Mouse (Mus musculus): ENCODE measurements at regions not wholly inside any gene's neighbourhood (a gene's known extent, or its start where the extent isn't known, plus 50 kb on each side); places are given as distances from the start of the nearest gene placed in this dataset.

DNA sequence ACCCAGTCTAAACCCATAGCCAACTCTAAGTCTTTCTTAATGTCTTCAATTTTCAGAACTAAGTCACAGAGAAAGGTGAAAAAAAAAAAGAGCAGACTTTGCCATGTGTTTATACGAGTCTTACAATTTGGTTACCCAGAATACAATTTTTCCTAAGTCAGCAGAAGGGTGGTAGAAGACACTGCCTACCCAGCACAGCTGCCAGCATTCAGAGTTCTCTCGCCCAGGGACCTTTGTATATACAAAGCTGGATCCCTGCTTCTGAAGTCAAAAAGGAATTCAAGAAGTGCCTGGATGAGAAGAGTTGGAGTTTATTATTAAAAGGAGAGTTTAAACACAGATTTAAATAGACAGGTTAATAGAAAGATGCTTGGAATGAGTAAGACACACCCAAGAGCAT, 143.2 kb upstream of the Mylip start:
- H3K36me3 ChIP-seq (ENCODE audit: control insufficient read depth, insufficient read depth, low read length), result no peaks in the 10 kb centered on the region
- no peak overlapping the region for H3K27ac ChIP-seq (ENCODE audit: control insufficient read depth, insufficient read depth, low read length)
- H3K4me1 ChIP-seq (replicated peaks; ENCODE audit: control insufficient read depth, insufficient read depth, low read length), result no peaks in the 10 kb centered on the region
- WGBS, result 84% methylated on average over 2 of the region's 2 CpGs
- no peaks in the 10 kb centered on the region for H3K27me3 ChIP-seq (ENCODE audit: control insufficient read depth, insufficient read depth, low read length)
- TF ChIP-seq POLR2A (IDR thresholded peaks at IDR 0.05; ENCODE audit: control insufficient read depth, extremely low read depth, insufficient read depth, low read length, poor library complexity), result no peak
- no peak overlapping the region for H3K4me3 ChIP-seq (ENCODE audit: control insufficient read depth, insufficient read depth, low read length)
- no peak for DNase-seq

DNA sequence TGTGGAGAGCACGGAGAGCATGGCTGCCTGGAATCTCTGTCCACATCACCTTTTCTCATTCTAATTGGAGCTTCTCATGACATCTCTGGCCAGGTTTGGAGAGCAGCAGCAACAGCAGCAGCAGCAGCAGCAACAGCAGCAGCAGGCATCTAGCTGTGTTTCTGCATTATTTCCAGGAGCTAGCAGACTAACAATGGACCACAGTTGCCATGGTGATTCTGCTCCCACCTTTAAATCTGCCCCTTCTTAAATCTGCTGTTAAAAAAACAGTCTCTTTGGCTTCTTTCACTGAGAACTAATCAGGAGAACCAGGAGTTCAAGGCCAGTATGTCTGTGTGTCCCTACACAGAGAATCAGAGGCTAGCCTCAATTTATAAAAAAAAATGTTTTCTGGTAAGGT, 139.5 kb upstream of the Mylip start:
- no peak overlapping the region for H3K27ac ChIP-seq (ENCODE audit: control insufficient read depth, insufficient read depth, low read length)
- no peak overlapping the region for H3K4me3 ChIP-seq (ENCODE audit: control insufficient read depth, insufficient read depth, low read length)
- no peak for DNase-seq
- H3K4me1 ChIP-seq (replicated peaks; ENCODE audit: control insufficient read depth, insufficient read depth, low read length), result no peaks in the 10 kb centered on the region
- TF ChIP-seq POLR2A (IDR thresholded peaks at IDR 0.05; ENCODE audit: control insufficient read depth, extremely low read depth, insufficient read depth, low read length, poor library complexity) (no peak), CTCF (IDR thresholded peaks at IDR 0.05; ENCODE audit: borderline replicate concordance, control insufficient read depth, extremely low read depth, insufficient read depth, low read length, poor library complexity) (no peak)
- H3K36me3 ChIP-seq (ENCODE audit: control insufficient read depth, insufficient read depth, low read length), result no peaks in the 10 kb centered on the region
- H3K27me3 ChIP-seq (ENCODE audit: control insufficient read depth, insufficient read depth, low read length), result no peaks in the 10 kb centered on the region
- 92% methylated on average over 1 of the region's 1 CpGs for WGBS

DNA sequence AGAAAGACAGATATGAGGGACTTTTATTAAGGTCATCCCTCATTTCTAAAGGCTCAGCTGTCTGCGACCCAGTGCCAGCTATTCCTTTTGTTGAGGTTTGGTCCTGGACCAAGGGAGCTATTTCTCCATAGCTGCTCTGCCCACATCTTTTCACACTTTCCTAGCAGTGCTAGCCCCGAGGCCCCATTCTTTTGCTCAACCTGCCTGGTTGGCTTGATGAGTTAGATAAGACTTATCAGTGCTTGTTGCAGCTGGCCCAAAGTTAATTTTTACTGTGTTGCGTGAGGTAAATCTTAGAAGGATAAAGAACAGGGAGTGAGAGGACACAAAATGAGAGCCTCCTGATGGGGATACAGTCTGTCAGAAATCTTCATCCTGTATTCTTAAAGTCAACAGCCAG, 138.5 kb upstream of the Mylip start:
- H3K27me3 ChIP-seq (ENCODE audit: control insufficient read depth, insufficient read depth, low read length), result no peaks in the 10 kb centered on the region
- no peak overlapping the region for H3K4me3 ChIP-seq (ENCODE audit: control insufficient read depth, insufficient read depth, low read length)
- H3K4me1 ChIP-seq (replicated peaks; ENCODE audit: control insufficient read depth, insufficient read depth, low read length), result no peaks in the 10 kb centered on the region
- TF ChIP-seq CTCF (IDR thresholded peaks at IDR 0.05; ENCODE audit: borderline replicate concordance, control insufficient read depth, extremely low read depth, insufficient read depth, low read length, poor library complexity), result no peak
- TF ChIP-seq POLR2A (IDR thresholded peaks at IDR 0.05; ENCODE audit: control insufficient read depth, extremely low read depth, insufficient read depth, low read length, poor library complexity), result no peak
- no peak overlapping the region for H3K27ac ChIP-seq (ENCODE audit: control insufficient read depth, insufficient read depth, low read length)
- 80% methylated on average over 3 of the region's 3 CpGs for WGBS
- no peak for DNase-seq
- H3K36me3 ChIP-seq (ENCODE audit: control insufficient read depth, insufficient read depth, low read length), result no peaks in the 10 kb centered on the region

DNA sequence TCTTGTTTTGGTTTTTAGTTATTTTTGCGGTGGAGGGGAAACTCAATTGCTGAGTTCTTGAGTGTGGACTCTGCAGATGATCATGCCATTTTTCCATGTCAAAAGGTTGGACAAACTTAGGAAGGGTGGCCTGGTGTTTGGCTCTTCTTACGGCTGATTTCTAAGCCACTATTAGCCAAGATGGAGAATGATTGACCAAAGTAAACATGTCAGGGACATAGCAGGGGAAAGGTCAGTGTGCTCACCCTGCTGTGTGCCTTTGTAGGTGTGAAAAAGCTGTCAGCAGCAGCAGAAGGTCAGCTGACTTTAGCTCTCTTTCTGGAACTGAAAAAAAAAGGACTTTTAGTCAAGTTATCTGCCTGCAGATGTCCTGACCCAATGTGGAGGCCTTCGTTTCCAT, 137.4 kb upstream of the Mylip start:
- no peak overlapping the region for H3K4me3 ChIP-seq (ENCODE audit: control insufficient read depth, insufficient read depth, low read length)
- no peaks in the 10 kb centered on the region for H3K27me3 ChIP-seq (ENCODE audit: control insufficient read depth, insufficient read depth, low read length)
- no peak for TF ChIP-seq POLR2A (IDR thresholded peaks at IDR 0.05; ENCODE audit: control insufficient read depth, extremely low read depth, insufficient read depth, low read length, poor library complexity)
- no peak for TF ChIP-seq CTCF (IDR thresholded peaks at IDR 0.05; ENCODE audit: borderline replicate concordance, control insufficient read depth, extremely low read depth, insufficient read depth, low read length, poor library complexity)
- H3K27ac ChIP-seq (ENCODE audit: control insufficient read depth, insufficient read depth, low read length), result no peak overlapping the region
- no peaks in the 10 kb centered on the region for H3K4me1 ChIP-seq (replicated peaks; ENCODE audit: control insufficient read depth, insufficient read depth, low read length)
- H3K36me3 ChIP-seq (ENCODE audit: control insufficient read depth, insufficient read depth, low read length), result no peaks in the 10 kb centered on the region
- WGBS, result 97% methylated on average over 3 of the region's 3 CpGs
- no peak for DNase-seq

DNA sequence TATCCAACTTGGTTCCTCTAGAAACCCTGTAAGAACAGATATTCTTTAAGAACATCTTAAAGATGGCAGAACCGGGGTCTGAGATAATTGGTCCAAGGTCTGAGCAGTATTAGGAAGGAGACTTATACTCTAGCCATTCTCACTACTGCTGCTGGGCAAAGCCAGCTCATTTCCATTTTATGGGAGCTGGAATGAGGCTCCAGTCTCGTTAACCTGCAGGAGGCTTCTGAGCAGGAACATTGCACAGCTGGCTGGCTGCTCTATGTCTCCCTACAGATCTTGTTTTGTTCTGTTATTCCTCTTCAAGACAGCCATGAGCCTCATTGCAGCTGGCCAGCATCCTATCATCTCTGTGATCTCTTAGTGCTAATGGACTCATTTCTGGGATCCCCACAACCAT, 136.3 kb upstream of the Mylip start:
- WGBS, result 87% methylated on average over 2 of the region's 2 CpGs
- no peak overlapping the region for H3K4me3 ChIP-seq (ENCODE audit: control insufficient read depth, insufficient read depth, low read length)
- DNase-seq, result no peak
- no peaks in the 10 kb centered on the region for H3K4me1 ChIP-seq (replicated peaks; ENCODE audit: control insufficient read depth, insufficient read depth, low read length)
- H3K27me3 ChIP-seq (ENCODE audit: control insufficient read depth, insufficient read depth, low read length), result no peaks in the 10 kb centered on the region
- H3K27ac ChIP-seq (ENCODE audit: control insufficient read depth, insufficient read depth, low read length), result no peak overlapping the region
- no peak for TF ChIP-seq CTCF (IDR thresholded peaks at IDR 0.05; ENCODE audit: borderline replicate concordance, control insufficient read depth, extremely low read depth, insufficient read depth, low read length, poor library complexity)
- no peak for TF ChIP-seq POLR2A (IDR thresholded peaks at IDR 0.05; ENCODE audit: control insufficient read depth, extremely low read depth, insufficient read depth, low read length, poor library complexity)
- H3K36me3 ChIP-seq (ENCODE audit: control insufficient read depth, insufficient read depth, low read length), result no peaks in the 10 kb centered on the region

DNA sequence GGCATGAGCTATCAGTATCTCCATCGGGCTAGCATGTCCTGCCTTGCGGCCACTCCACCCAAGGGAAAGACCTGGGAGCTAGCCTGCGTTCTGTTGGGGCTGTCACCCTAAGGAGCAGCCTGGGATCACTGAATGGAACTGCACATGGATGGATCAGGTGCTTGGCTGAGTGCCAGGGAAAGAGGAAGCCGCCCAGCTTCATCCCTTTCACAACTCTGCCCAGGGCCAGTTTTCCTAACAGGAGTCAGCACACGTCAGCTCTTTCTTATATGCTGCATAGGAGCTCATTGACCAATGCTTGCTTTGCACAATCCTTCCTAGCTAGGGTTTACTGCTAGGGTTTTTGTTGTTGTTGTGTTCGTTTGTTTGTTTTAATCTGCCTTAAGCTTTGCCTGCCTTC, 134.3 kb upstream of the Mylip start:
- Histone ChIP-seq H3K4me1 (replicated peaks; ENCODE audit: control insufficient read depth, insufficient read depth, low read length) (no peaks in the 10 kb centered on the region), H3K4me3 (ENCODE audit: control insufficient read depth, insufficient read depth, low read length) (no peak overlapping the region), H3K27ac (ENCODE audit: control insufficient read depth, insufficient read depth, low read length) (no peak overlapping the region), H3K36me3 (ENCODE audit: control insufficient read depth, insufficient read depth, low read length) (no peaks in the 10 kb centered on the region), H3K27me3 (ENCODE audit: control insufficient read depth, insufficient read depth, low read length) (no peaks in the 10 kb centered on the region)
- 87% methylated on average over 6 of the region's 6 CpGs for WGBS
- no peak for TF ChIP-seq CTCF (IDR thresholded peaks at IDR 0.05; ENCODE audit: borderline replicate concordance, control insufficient read depth, extremely low read depth, insufficient read depth, low read length, poor library complexity)
- no peak for TF ChIP-seq POLR2A (IDR thresholded peaks at IDR 0.05; ENCODE audit: control insufficient read depth, extremely low read depth, insufficient read depth, low read length, poor library complexity)
- no peak for DNase-seq

DNA sequence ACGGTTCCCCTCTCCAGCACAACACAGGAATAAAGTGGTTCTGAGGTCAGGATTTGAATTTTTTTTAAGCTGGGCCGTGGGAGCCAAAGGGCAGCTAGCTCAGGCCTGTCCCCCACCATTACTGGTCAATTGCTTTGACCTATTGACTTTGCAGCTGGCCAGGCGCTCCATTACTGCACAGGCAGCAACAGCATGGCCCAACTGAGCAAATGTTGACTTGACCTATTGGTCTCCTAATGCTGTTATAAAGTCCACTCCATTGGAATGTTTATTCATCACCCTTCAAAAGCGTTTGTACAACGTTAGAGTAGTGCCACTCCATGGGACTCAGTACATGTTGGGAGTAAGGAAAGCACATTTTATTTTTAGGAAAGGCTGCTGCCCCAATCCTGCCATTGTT, 127.5 kb upstream of the Mylip start:
- Histone ChIP-seq H3K36me3 (ENCODE audit: control insufficient read depth, insufficient read depth, low read length) (no peaks in the 10 kb centered on the region), H3K27ac (ENCODE audit: control insufficient read depth, insufficient read depth, low read length) (no peak overlapping the region), H3K27me3 (ENCODE audit: control insufficient read depth, insufficient read depth, low read length) (no peaks in the 10 kb centered on the region), H3K4me3 (ENCODE audit: control insufficient read depth, insufficient read depth, low read length) (no peak overlapping the region), H3K4me1 (replicated peaks; ENCODE audit: control insufficient read depth, insufficient read depth, low read length) (no peaks in the 10 kb centered on the region)
- DNase-seq, result no peak
- WGBS, result 90% methylated on average over 5 of the region's 5 CpGs
- no peak for TF ChIP-seq CTCF (IDR thresholded peaks at IDR 0.05; ENCODE audit: borderline replicate concordance, control insufficient read depth, extremely low read depth, insufficient read depth, low read length, poor library complexity)
- TF ChIP-seq POLR2A (IDR thresholded peaks at IDR 0.05; ENCODE audit: control insufficient read depth, extremely low read depth, insufficient read depth, low read length, poor library complexity), result no peak
